Mouse (Mus musculus) E14TG2a.4 (cell line): ENCODE measurements around the gene Zic4.
A peak's percentile ranks its signal among the peaks of the same experiment; 100 is the strongest.

Experiments
- H3K27me3 ChIP-seq: 2 replicates; pipeline ENCODE4 v1.6.1; 2014; ENCODE audit warnings: low read length, control low read depth; ENCODE audit not compliant: insufficient read depth
- H3K36me3 ChIP-seq: 2 replicates; pipeline ENCODE4 v1.6.1; 2014; ENCODE audit warnings: low read length, control low read depth; ENCODE audit not compliant: insufficient read depth
- H3K4me1 ChIP-seq: replicated peaks from 2 replicates; pipeline ENCODE4 v1.6.1; 2014; ENCODE audit warnings: low read depth, low read length, control low read depth
- H3K4me3 ChIP-seq: replicated peaks from 2 replicates; pipeline ENCODE4 v1.5.1; 2014; ENCODE audit warnings: mild to moderate bottlenecking, low read length
- H3K9me3 ChIP-seq: 2 replicates; pipeline ENCODE4 v1.6.1; 2014; ENCODE audit warnings: low read length, control low read depth
- CTCF ChIP-seq: conservative IDR thresholded peaks from 2 replicates; pipeline ENCODE4 v1.5.1; 2014; ENCODE audit warnings: low read length
- NANOG ChIP-seq: IDR thresholded peaks from 2 replicates; pipeline ENCODE4 v1.6.1; 2014; ENCODE audit warnings: borderline replicate concordance, low read length, mixed read lengths
- POU5F1 ChIP-seq: IDR thresholded peaks from 2 replicates; pipeline ENCODE4 v1.6.1; 2014; ENCODE audit warnings: low read length, borderline replicate concordance

Gene Zic4

GRCm38 (mm10) chr9:91373811-91374575 lies 11.8 kb downstream of the Zic4 start:
- Histone ChIP-seq H3K9me3 (0 out of 2 replicates have a peak, but pooled peaks cover 3% of the 10 kb centered on the region), H3K36me3 (no peaks in the 10 kb centered on the region), H3K27me3 (peaks cover 92% of the 10 kb centered on the region), H3K4me1 (peaks cover 28% of the 10 kb centered on the region), H3K4me3 (no peak overlapping the region)
- no peak for TF ChIP-seq POU5F1
- TF ChIP-seq CTCF = no peak
- no peak for TF ChIP-seq NANOG

- Histone ChIP-seq H3K27me3 (peaks cover 92% of the 10 kb centered on the region), H3K4me1 (peaks cover 27% of the 10 kb centered on the region), H3K9me3 (0 out of 2 replicates have a peak, but pooled peaks cover 3% of the 10 kb centered on the region), H3K36me3 (no peaks in the 10 kb centered on the region), H3K4me3 (no peak overlapping the region)
- TF ChIP-seq POU5F1 (no peak), CTCF (no peak), NANOG (no peak)
Observed at GRCm38 (mm10) chr9:91374665-91375064, 12.5 kb downstream of the Zic4 start.

GRCm38 (mm10) chr9:91377036-91377872 lies 15.0 kb downstream of the Zic4 start:
- Histone ChIP-seq H3K4me3 (no peak overlapping the region), H3K36me3 (no peaks in the 10 kb centered on the region), H3K27me3 (peaks cover 91% of the 10 kb centered on the region), H3K4me1 (peaks cover 29% of the 10 kb centered on the region), H3K9me3 (0 out of 2 replicates have a peak, but pooled peaks cover 3% of the 10 kb centered on the region)
- TF ChIP-seq POU5F1 (no peak), NANOG (no peak), CTCF (no peak)

- peaks cover 33% of the 10 kb centered on the region for H3K4me1 ChIP-seq
- no peaks in the 10 kb centered on the region for H3K36me3 ChIP-seq
- no peak overlapping the region for H3K4me3 ChIP-seq
- peaks cover 91% of the 10 kb centered on the region for H3K27me3 ChIP-seq
- TF ChIP-seq CTCF (no peak), NANOG (no peak), POU5F1 (no peak)
- 0 out of 2 replicates have a peak, but pooled peaks cover 3% of the 10 kb centered on the region for H3K9me3 ChIP-seq
Observed at GRCm38 (mm10) chr9:91377873-91378150, 15.6 kb downstream of the Zic4 start.

- peaks cover 37% of the 10 kb centered on the region for H3K4me1 ChIP-seq
- H3K27me3 ChIP-seq = peaks cover 96% of the 10 kb centered on the region
- H3K36me3 ChIP-seq = no peaks in the 10 kb centered on the region
- no peak for TF ChIP-seq CTCF
- TF ChIP-seq NANOG = no peak
- TF ChIP-seq POU5F1 = no peak
- 0 out of 2 replicates have a peak, but pooled peaks cover 3% of the 10 kb centered on the region for H3K9me3 ChIP-seq
- peak overlapping the region; percentile 45 for H3K4me3 ChIP-seq
Observed at GRCm38 (mm10) chr9:91378411-91379299, 16.4 kb downstream of the Zic4 start.

- Histone ChIP-seq H3K9me3 (peaks cover 3% of the 10 kb centered on the region; the same call in 1 of the 2 replicates), H3K4me3 (no peak overlapping the region), H3K36me3 (no peaks in the 10 kb centered on the region), H3K4me1 (peaks cover 44% of the 10 kb centered on the region), H3K27me3 (peaks cover 96% of the 10 kb centered on the region)
- TF ChIP-seq NANOG = no peak
- no peak for TF ChIP-seq POU5F1
- no peak for TF ChIP-seq CTCF
Observed at GRCm38 (mm10) chr9:91379300-91379635, 17.1 kb downstream of the Zic4 start.

- TF ChIP-seq POU5F1 (no peak), NANOG (no peak), CTCF (no peak)
- Histone ChIP-seq H3K4me3 (no peak overlapping the region), H3K36me3 (no peaks in the 10 kb centered on the region), H3K4me1 (peaks cover 44% of the 10 kb centered on the region), H3K27me3 (peaks cover 96% of the 10 kb centered on the region), H3K9me3 (peaks cover 8% of the 10 kb centered on the region)
Observed at GRCm38 (mm10) chr9:91379781-91380457, 17.7 kb downstream of the Zic4 start.
